Mouse (Mus musculus) midbrain, embryonic 13.5 days (tissue): ENCODE measurements around the gene C5ar2. TPM values are rescaled to one million over a fixed set of nuclear protein-coding genes. Genes with fewer than 3 reads are reported as not detected.

ENCODE experiments used
- ATAC-seq: fragments of 200-750 bp; cut with Nextera tagmentation; 2 replicates; pipeline ENCODE4 v1.8.0; 2017; ENCODE audit warnings: mild to moderate bottlenecking, moderate TSS enrichment, moderate library complexity
- H3K27ac ChIP-seq: fragments of 300-500 bp; sonication (generic); 2 replicates; pipeline ENCODE4 v1.5.1; 2015; ENCODE audit warnings: inconsistent platforms, mild to moderate bottlenecking, moderate library complexity
- H3K27me3 ChIP-seq: fragments of 300-500 bp; sonication (generic); 2 replicates; pipeline ENCODE4 v1.6.1; 2015; ENCODE audit warnings: mild to moderate bottlenecking, inconsistent platforms
- H3K36me3 ChIP-seq: fragments of 300-500 bp; sonication (generic); 2 replicates; pipeline ENCODE4 v1.6.1; 2015; ENCODE audit warnings: mild to moderate bottlenecking, inconsistent platforms
- H3K4me1 ChIP-seq: fragments of 300-500 bp; sonication (generic); replicated peaks from 2 replicates; pipeline ENCODE4 v1.6.1; 2015; ENCODE audit warnings: inconsistent platforms
- H3K4me2 ChIP-seq: fragments of 300-500 bp; sonication (generic); replicated peaks from 2 replicates; pipeline ENCODE4 v1.6.1; 2015; ENCODE audit warnings: moderate library complexity, mild to moderate bottlenecking, inconsistent platforms
- H3K4me3 ChIP-seq: fragments of 300-500 bp; sonication (generic); replicated peaks from 2 replicates; pipeline ENCODE4 v1.5.1; 2015; ENCODE audit warnings: mild to moderate bottlenecking, inconsistent platforms
- H3K9ac ChIP-seq: fragments of 300-500 bp; sonication (generic); replicated peaks from 2 replicates; pipeline ENCODE4 v1.6.1; 2015; ENCODE audit warnings: mild to moderate bottlenecking, inconsistent platforms
- H3K9me3 ChIP-seq: fragments of 300-500 bp; sonication (generic); 2 replicates; pipeline ENCODE4 v1.6.1; 2016; ENCODE audit warnings: mild to moderate bottlenecking, inconsistent platforms
- WGBS: fragments of 180-500 bp; shearing (Covaris S2); methylation state at CpG from one replicate; pipeline ENCODE4 v1.1.7; 2015; 5-methylcytosine and 5-hydroxymethylcytosine counted together
- polyA plus RNA-seq: library from polyadenylated mRNA; unstranded; fragments of >200 nt; fragmentation: Nextera tagmentation; extraction: Ambion mirVana; gene quantifications from 2 replicates; pipeline ENCODE4 v1.2.1, GENCODE M21; 2015

C5ar2 gene
- polyA plus RNA-seq, 1 experiment from 2014 or later = 0.05 TPM

GRCm38 (mm10) chr7:16250687-16251086 is 6.7 kb upstream of the C5ar2 start:
- WGBS = 88% methylated on average over 5 of the region's 5 CpGs
- Histone ChIP-seq H3K4me2 (no peak overlapping the region), H3K36me3 (no peaks in the 10 kb centered on the region), H3K9ac (no peak overlapping the region), H3K27ac (no peak overlapping the region), H3K4me3 (no peak overlapping the region), H3K27me3 (no peaks in the 10 kb centered on the region), H3K9me3 (no peaks in the 10 kb centered on the region), H3K4me1 (no peaks in the 10 kb centered on the region)
- no peak for ATAC-seq

GRCm38 (mm10) chr7:16245958-16246357 is 2.0 kb upstream of the C5ar2 start:
- no peaks in the 10 kb centered on the region for H3K9me3 ChIP-seq
- no peaks in the 10 kb centered on the region for H3K27me3 ChIP-seq
- no peak overlapping the region for H3K4me2 ChIP-seq
- H3K36me3 ChIP-seq = no peaks in the 10 kb centered on the region
- H3K4me3 ChIP-seq = no peak overlapping the region
- no peak overlapping the region for H3K27ac ChIP-seq
- no peak for ATAC-seq
- no peak overlapping the region for H3K9ac ChIP-seq
- 79% methylated on average over 2 of the region's 4 CpGs for WGBS
- H3K4me1 ChIP-seq = no peaks in the 10 kb centered on the region

DNA sequence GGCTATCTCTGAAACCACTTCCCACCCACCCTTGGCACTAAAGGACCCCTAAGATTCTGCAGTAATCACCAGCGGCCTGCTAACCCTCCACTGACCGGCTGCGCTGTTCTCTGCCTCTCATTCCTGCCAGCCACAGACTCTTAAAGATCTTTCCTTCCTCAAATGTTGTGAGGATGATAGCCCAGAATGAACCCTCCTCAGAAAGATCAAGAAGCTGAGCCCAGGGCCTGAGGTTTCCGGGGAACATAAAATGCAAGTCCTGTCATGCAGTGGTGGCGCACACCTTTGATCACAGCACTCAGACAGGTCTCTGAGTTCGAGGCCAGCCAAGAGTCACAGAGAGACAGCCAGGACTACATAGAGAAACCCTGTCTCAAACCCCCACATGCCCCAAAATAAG is 1.8 kb downstream of the C5ar2 start:
- Histone ChIP-seq H3K4me2 (no peak overlapping the region), H3K36me3 (no peaks in the 10 kb centered on the region), H3K9me3 (no peaks in the 10 kb centered on the region), H3K4me1 (no peaks in the 10 kb centered on the region), H3K4me3 (no peak overlapping the region), H3K9ac (no peak overlapping the region), H3K27me3 (no peaks in the 10 kb centered on the region), H3K27ac (no peak overlapping the region)
- no peak for ATAC-seq
- WGBS = 85% methylated on average over 6 of the region's 6 CpGs

- Histone ChIP-seq H3K27me3 (no peaks in the 10 kb centered on the region), H3K9me3 (no peaks in the 10 kb centered on the region), H3K4me3 (no peak overlapping the region), H3K27ac (no peak overlapping the region), H3K9ac (no peak overlapping the region), H3K4me2 (no peak overlapping the region), H3K4me1 (no peaks in the 10 kb centered on the region), H3K36me3 (no peaks in the 10 kb centered on the region)
- 68% methylated on average over 11 of the region's 11 CpGs for WGBS
- no peak for ATAC-seq
Observed at GRCm38 (mm10) chr7:16241787-16242186, 2.2 kb downstream of the C5ar2 start.

DNA sequence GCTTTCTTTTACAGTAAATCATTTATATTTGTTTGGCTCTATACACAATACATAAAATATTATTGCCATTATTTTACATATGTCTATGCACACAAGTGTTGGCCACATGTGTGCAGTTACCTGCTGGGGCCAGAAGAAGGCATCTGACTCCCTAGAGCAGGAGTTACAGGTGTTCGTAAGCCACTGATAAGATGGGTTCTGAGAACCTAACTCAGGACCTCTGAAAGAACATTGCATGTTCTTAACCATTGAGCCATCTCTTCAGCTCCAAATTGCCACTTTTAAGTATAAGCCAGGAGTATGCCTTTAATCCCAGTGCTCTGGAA is 3.0 kb downstream of the C5ar2 start:
- Histone ChIP-seq H3K27me3 (no peaks in the 10 kb centered on the region), H3K9me3 (no peaks in the 10 kb centered on the region), H3K27ac (no peak overlapping the region), H3K4me1 (no peaks in the 10 kb centered on the region), H3K4me3 (no peak overlapping the region), H3K9ac (no peak overlapping the region), H3K4me2 (no peak overlapping the region), H3K36me3 (no peaks in the 10 kb centered on the region)
- 93% methylated on average over 1 of the region's 1 CpGs for WGBS
- no peak for ATAC-seq

GRCm38 (mm10) chr7:16240281-16240977 is 3.5 kb downstream of the C5ar2 start:
- no peaks in the 10 kb centered on the region for H3K36me3 ChIP-seq
- no peak for ATAC-seq
- H3K4me2 ChIP-seq = no peak overlapping the region
- no peaks in the 10 kb centered on the region for H3K4me1 ChIP-seq
- H3K4me3 ChIP-seq = no peak overlapping the region
- no peak overlapping the region for H3K9ac ChIP-seq
- no peak overlapping the region for H3K27ac ChIP-seq
- WGBS = 81% methylated on average over 7 of the region's 7 CpGs
- no peaks in the 10 kb centered on the region for H3K9me3 ChIP-seq
- H3K27me3 ChIP-seq = no peaks in the 10 kb centered on the region

DNA sequence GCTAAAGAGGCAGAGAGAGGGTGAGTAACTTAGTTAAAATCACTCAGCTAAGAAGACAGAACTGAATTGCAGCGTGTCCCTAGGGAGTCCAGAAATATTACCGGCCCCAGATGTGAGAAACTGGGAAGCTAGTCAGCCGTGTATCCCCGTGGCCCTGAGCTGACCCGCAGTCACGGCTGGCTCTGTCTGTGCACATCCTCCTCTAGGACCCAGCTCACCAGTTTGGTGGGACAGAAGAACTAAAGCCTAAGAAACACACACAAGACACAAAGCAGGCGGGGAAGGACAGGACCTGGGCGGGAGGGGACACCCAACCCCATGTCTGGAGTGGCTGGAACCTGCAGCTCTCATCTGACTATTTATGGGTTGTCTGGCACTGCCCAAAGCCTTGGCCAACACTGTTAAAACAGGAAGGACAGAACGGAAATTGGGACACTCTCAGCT is 4.4 kb downstream of the C5ar2 start:
- Histone ChIP-seq H3K4me1 (no peaks in the 10 kb centered on the region), H3K27ac (no peak overlapping the region), H3K27me3 (no peaks in the 10 kb centered on the region), H3K4me2 (no peak overlapping the region), H3K9ac (no peak overlapping the region), H3K9me3 (no peaks in the 10 kb centered on the region), H3K4me3 (no peak overlapping the region), H3K36me3 (no peaks in the 10 kb centered on the region)
- no peak for ATAC-seq
- 69% methylated on average over 9 of the region's 9 CpGs for WGBS

DNA sequence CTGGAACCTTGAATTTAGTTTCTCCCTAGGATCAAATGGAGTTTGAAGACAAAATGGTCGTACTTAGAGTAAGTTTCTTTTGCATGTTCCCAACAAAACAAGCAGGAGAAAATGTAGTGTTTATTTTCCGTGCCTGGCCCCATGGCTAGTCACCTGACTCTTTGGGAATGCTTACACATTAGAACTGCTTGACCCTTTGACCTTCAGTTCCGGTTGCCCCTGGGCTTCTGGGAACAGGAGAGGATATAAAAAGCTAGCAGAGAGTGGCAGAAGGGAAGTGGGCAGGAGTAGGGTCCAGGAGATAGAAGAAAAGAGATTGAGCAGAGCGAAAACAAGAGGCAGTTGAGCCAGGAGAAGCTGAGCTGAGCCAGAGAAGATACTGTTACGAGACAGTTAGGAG is 14.1 kb downstream of the C5ar2 start:
- H3K4me3 ChIP-seq = no peak overlapping the region
- H3K36me3 ChIP-seq = no peaks in the 10 kb centered on the region
- WGBS = 64% methylated on average over 5 of the region's 5 CpGs
- peaks cover 4% of the 10 kb centered on the region; the same call in 1 of the 2 replicates for H3K9me3 ChIP-seq
- H3K9ac ChIP-seq = no peak overlapping the region
- H3K27me3 ChIP-seq = 0 out of 2 replicates have a peak, but pooled peaks cover 2% of the 10 kb centered on the region
- ATAC-seq = no peak
- no peak overlapping the region for H3K27ac ChIP-seq
- H3K4me1 ChIP-seq = no peaks in the 10 kb centered on the region
- no peak overlapping the region for H3K4me2 ChIP-seq

DNA sequence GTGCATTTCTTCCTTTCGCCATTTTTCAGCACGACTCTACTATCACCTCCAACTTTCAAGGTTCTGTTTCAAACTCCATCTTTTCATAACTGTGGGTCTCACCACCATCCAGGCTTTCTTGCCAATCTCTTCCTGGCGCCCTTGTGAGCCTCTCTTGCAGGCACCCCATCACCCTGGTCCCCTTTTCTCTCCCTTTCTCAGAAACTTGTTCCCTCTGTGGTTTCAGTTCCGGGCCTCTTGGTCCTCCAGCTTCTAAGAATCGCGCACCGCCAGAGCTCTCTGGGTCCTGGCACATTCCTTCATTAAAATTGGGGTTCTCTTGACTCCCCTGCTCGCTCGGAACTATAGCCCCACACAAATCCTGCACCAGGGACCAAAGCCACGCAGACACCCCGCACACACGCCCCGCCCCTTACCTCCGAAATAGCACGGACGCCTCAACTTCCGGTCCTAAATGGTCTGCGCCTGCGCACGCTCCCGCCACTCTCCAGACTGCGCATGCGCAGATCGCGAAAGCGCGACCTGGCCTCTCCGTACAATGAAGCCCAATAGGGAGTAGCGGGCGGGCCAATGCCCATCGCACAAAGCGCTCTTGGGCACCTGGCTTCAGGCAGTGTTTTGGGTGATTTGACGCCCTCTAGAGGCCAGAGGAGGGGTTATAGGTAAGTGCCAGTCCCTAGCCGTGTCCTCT is 22.2 kb downstream of the C5ar2 start, which contains the start of gene Dhx34:
Gene Dhx34 (minus strand): TSS at position 456 of the 691 bp plus-strand sequence.
- H3K4me3 ChIP-seq = peak within 1 kb of the TSS; percentile 65
- H3K9ac ChIP-seq = peak within 1 kb of the TSS; percentile 78
- H3K27ac ChIP-seq = peak within 1 kb of the TSS; percentile 61
- H3K9me3 ChIP-seq = no peaks in the 10 kb centered on the region
- peak; percentile 96 for ATAC-seq
- no peaks in the 10 kb centered on the region for H3K27me3 ChIP-seq
- H3K4me2 ChIP-seq = peak within 1 kb of the TSS; percentile 69
- H3K36me3 ChIP-seq = peaks cover 22% of the 10 kb centered on the region
- 1% methylated on average over 34 of the region's 34 CpGs for WGBS
- peaks cover 16% of the 10 kb centered on the region for H3K4me1 ChIP-seq

GRCm38 (mm10) chr7:16213986-16214385 is 30.0 kb downstream of the C5ar2 start:
- no peaks in the 10 kb centered on the region for H3K27me3 ChIP-seq
- H3K4me1 ChIP-seq = 0 out of 2 replicates have a peak, but pooled peaks cover 3% of the 10 kb centered on the region
- 91% methylated on average over 9 of the region's 9 CpGs for WGBS
- H3K4me2 ChIP-seq = no peak overlapping the region
- H3K9ac ChIP-seq = no peak overlapping the region; the same call in 1 of the 2 replicates
- no peak for ATAC-seq
- H3K36me3 ChIP-seq = peaks cover 99% of the 10 kb centered on the region
- H3K27ac ChIP-seq = no peak overlapping the region
- no peak overlapping the region for H3K4me3 ChIP-seq
- H3K9me3 ChIP-seq = no peaks in the 10 kb centered on the region

GRCm38 (mm10) chr7:16213196-16213595 is 30.8 kb downstream of the C5ar2 start:
- H3K27ac ChIP-seq = no peak overlapping the region
- ATAC-seq = no peak
- no peak overlapping the region for H3K4me3 ChIP-seq
- H3K27me3 ChIP-seq = no peaks in the 10 kb centered on the region
- WGBS = 94% methylated on average over 6 of the region's 6 CpGs
- H3K4me1 ChIP-seq = 0 out of 2 replicates have a peak, but pooled peaks cover 3% of the 10 kb centered on the region
- H3K9me3 ChIP-seq = no peaks in the 10 kb centered on the region
- no peak overlapping the region for H3K4me2 ChIP-seq
- H3K36me3 ChIP-seq = peaks cover 100% of the 10 kb centered on the region
- H3K9ac ChIP-seq = no peak overlapping the region

DNA sequence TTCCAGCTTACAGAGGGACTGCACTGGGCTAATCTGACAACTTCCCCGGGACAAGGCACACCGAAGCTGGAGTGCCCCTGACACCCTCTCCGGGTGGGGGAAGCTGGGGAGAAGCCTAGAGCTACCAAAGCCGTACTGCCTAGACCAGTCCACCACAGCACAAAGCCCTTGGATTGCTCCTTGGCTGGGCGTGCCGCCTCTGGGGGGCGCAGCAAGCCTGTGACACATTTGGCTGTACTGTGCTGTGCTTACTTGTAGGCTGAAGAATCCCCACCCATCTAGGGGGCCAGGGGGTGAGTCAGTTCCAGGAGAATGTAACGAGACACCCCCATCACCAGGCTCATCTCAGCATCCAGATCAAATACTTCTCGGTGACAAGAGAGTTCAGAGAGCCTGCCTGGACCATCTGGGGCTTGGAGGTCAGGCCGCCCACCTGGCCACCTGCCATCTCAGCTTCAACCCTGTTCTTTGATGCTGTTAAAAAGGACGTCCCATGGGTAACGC is 33.0 kb downstream of the C5ar2 start:
- no peak for ATAC-seq
- no peaks in the 10 kb centered on the region for H3K4me1 ChIP-seq
- H3K9ac ChIP-seq = no peak overlapping the region
- H3K27ac ChIP-seq = no peak overlapping the region
- 77% methylated on average over 12 of the region's 12 CpGs for WGBS
- no peaks in the 10 kb centered on the region for H3K9me3 ChIP-seq
- no peak overlapping the region for H3K4me2 ChIP-seq
- H3K36me3 ChIP-seq = peaks cover 96% of the 10 kb centered on the region
- H3K27me3 ChIP-seq = no peaks in the 10 kb centered on the region
- no peak overlapping the region for H3K4me3 ChIP-seq
